Mouse (Mus musculus) midbrain, embryonic 15.5 days (tissue): ENCODE measurements around the gene Prc1. TPM values are rescaled to one million over a fixed set of nuclear protein-coding genes. Genes with fewer than 3 reads are reported as not detected.

Experiments
- ATAC-seq: fragments of 200-750 bp; cut with Nextera tagmentation; replicated peaks from 2 replicates; pipeline ENCODE4 v1.8.0; 2017; ENCODE audit warnings: moderate TSS enrichment
- H3K27ac ChIP-seq: fragments of 300-500 bp; sonication (generic); 2 replicates; pipeline ENCODE4 v1.5.1; 2015; ENCODE audit warnings: mild to moderate bottlenecking, inconsistent platforms
- H3K27me3 ChIP-seq: fragments of 300-500 bp; sonication (generic); replicated peaks from 2 replicates; pipeline ENCODE4 v1.6.1; 2015; ENCODE audit warnings: inconsistent platforms
- H3K36me3 ChIP-seq: fragments of 300-500 bp; sonication (generic); replicated peaks from 2 replicates; pipeline ENCODE4 v1.6.1; 2015; ENCODE audit warnings: inconsistent platforms
- H3K4me1 ChIP-seq: fragments of 300-500 bp; sonication (generic); 2 replicates; pipeline ENCODE4 v1.6.1; 2015; ENCODE audit warnings: inconsistent platforms
- H3K4me2 ChIP-seq: fragments of 300-500 bp; sonication (generic); 2 replicates; pipeline ENCODE4 v1.6.1; 2015; ENCODE audit warnings: inconsistent platforms, mild to moderate bottlenecking, moderate library complexity
- H3K4me3 ChIP-seq: fragments of 300-500 bp; sonication (generic); 2 replicates; pipeline ENCODE4 v1.5.1; 2015; ENCODE audit warnings: mild to moderate bottlenecking, inconsistent platforms
- H3K9ac ChIP-seq: fragments of 300-500 bp; sonication (generic); 2 replicates; pipeline ENCODE4 v1.6.1; 2015; ENCODE audit warnings: mild to moderate bottlenecking, inconsistent platforms
- H3K9me3 ChIP-seq: fragments of 300-500 bp; sonication (generic); 2 replicates; pipeline ENCODE4 v1.6.1; 2016; ENCODE audit warnings: inconsistent platforms
- WGBS: fragments of 180-500 bp; shearing (Covaris S2); methylation state at CpG from one replicate; pipeline ENCODE4 v1.1.7; 2015; ENCODE audit warnings: mixed read lengths; 5-methylcytosine and 5-hydroxymethylcytosine counted together
- polyA plus RNA-seq: library from polyadenylated mRNA; unstranded; fragments of >200 nt; fragmentation: Nextera tagmentation; extraction: Ambion mirVana; gene quantifications from 2 replicates; pipeline ENCODE4 v1.2.1, GENCODE M21; 2015

Prc1 gene
- polyA plus RNA-seq, 1 experiment from 2014 or later: 33.8 TPM

- 57% methylated on average over 7 of the region's 7 CpGs for WGBS
Measured at GRCm38 (mm10) chr7:80341793-80342192, 47.5 kb downstream of the Prc1 start.

GRCm38 (mm10) chr7:80342858-80343257, 48.6 kb downstream of the Prc1 start, which contains the start of gene Hddc3:
Gene Hddc3 (plus strand): TSS chr7:80343104.
- no peaks in the 10 kb centered on the region for H3K36me3 ChIP-seq
- H3K9me3 ChIP-seq: no peaks in the 10 kb centered on the region
- H3K4me3 ChIP-seq: peak within 1 kb of the TSS; percentile 55
- H3K4me1 ChIP-seq: peaks cover 46% of the 10 kb centered on the region
- 1% methylated on average over 25 of the region's 25 CpGs for WGBS
- peak within 1 kb of the TSS; percentile 82 for H3K27ac ChIP-seq
- H3K27me3 ChIP-seq: no peaks in the 10 kb centered on the region
- ATAC-seq: peak; percentile 41
- H3K9ac ChIP-seq: peak within 1 kb of the TSS; percentile 71
- H3K4me2 ChIP-seq: peak within 1 kb of the TSS; percentile 60

More at GRCm38 (mm10) chr7:80341793-80342192, 47.5 kb downstream of the Prc1 start:
- Histone ChIP-seq H3K4me2 (no peak overlapping the region), H3K4me1 (peaks cover 55% of the 10 kb centered on the region), H3K27ac (0 out of 2 replicates have a peak overlapping the region, but pooled peaks have one; percentile 10), H3K9me3 (no peaks in the 10 kb centered on the region), H3K27me3 (no peaks in the 10 kb centered on the region), H3K4me3 (no peak overlapping the region), H3K36me3 (peaks cover 6% of the 10 kb centered on the region), H3K9ac (no peak overlapping the region)
- no peak for ATAC-seq

- Histone ChIP-seq H3K36me3 (no peaks in the 10 kb centered on the region), H3K9ac (peak overlapping the region; percentile 71), H3K27me3 (no peaks in the 10 kb centered on the region), H3K4me1 (peaks cover 40% of the 10 kb centered on the region), H3K27ac (peak overlapping the region; percentile 82), H3K4me3 (peak overlapping the region; percentile 55), H3K4me2 (peak overlapping the region; percentile 60), H3K9me3 (no peaks in the 10 kb centered on the region)
- 25% methylated on average over 19 of the region's 19 CpGs for WGBS
- peak; percentile 12 for ATAC-seq
Measured at GRCm38 (mm10) chr7:80343270-80344018, 49.2 kb downstream of the Prc1 start.

GRCm38 (mm10) chr7:80346173-80346572, 51.9 kb downstream of the Prc1 start:
- H3K27ac ChIP-seq: no peak overlapping the region

GRCm38 (mm10) chr7:80346830-80347229, 52.6 kb downstream of the Prc1 start:
- 93% methylated on average over 5 of the region's 5 CpGs for WGBS
- peaks cover 17% of the 10 kb centered on the region for H3K4me1 ChIP-seq
- H3K4me2 ChIP-seq: no peak overlapping the region
- no peaks in the 10 kb centered on the region for H3K27me3 ChIP-seq
- H3K27ac ChIP-seq: no peak overlapping the region
- H3K36me3 ChIP-seq: peaks cover 13% of the 10 kb centered on the region
- ATAC-seq: no peak
- no peak overlapping the region for H3K9ac ChIP-seq
- no peaks in the 10 kb centered on the region for H3K9me3 ChIP-seq
- H3K4me3 ChIP-seq: no peak overlapping the region

More at GRCm38 (mm10) chr7:80346173-80346572, 51.9 kb downstream of the Prc1 start:
- ATAC-seq: no peak
- no peak overlapping the region for H3K9ac ChIP-seq
- peaks cover 13% of the 10 kb centered on the region for H3K36me3 ChIP-seq
- no peak overlapping the region for H3K4me2 ChIP-seq
- no peak overlapping the region for H3K4me3 ChIP-seq
- no peaks in the 10 kb centered on the region for H3K27me3 ChIP-seq
- H3K9me3 ChIP-seq: no peaks in the 10 kb centered on the region
- H3K4me1 ChIP-seq: peaks cover 23% of the 10 kb centered on the region
- 97% methylated on average over 9 of the region's 9 CpGs for WGBS

GRCm38 (mm10) chr7:80347670-80348586, 53.7 kb downstream of the Prc1 start:
- no peaks in the 10 kb centered on the region for H3K9me3 ChIP-seq
- H3K9ac ChIP-seq: no peak overlapping the region
- H3K4me3 ChIP-seq: no peak overlapping the region
- ATAC-seq: no peak
- peaks cover 22% of the 10 kb centered on the region for H3K36me3 ChIP-seq
- 73% methylated on average over 13 of the region's 13 CpGs for WGBS
- 0 out of 2 replicates have a peak overlapping the region, but pooled peaks have one; percentile 25 for H3K27ac ChIP-seq
- no peak overlapping the region for H3K4me2 ChIP-seq
- no peaks in the 10 kb centered on the region for H3K27me3 ChIP-seq
- H3K4me1 ChIP-seq: peaks cover 7% of the 10 kb centered on the region

- Histone ChIP-seq H3K9me3 (no peaks in the 10 kb centered on the region), H3K9ac (no peak overlapping the region), H3K4me2 (no peak overlapping the region), H3K4me3 (no peak overlapping the region), H3K36me3 (peaks cover 27% of the 10 kb centered on the region), H3K4me1 (no peaks in the 10 kb centered on the region), H3K27me3 (no peaks in the 10 kb centered on the region), H3K27ac (no peak overlapping the region)
- ATAC-seq: no peak
- WGBS: 82% methylated on average over 2 of the region's 2 CpGs
Measured at GRCm38 (mm10) chr7:80350808-80351207, 56.6 kb downstream of the Prc1 start.

- Histone ChIP-seq H3K27ac (no peak overlapping the region), H3K4me2 (no peak overlapping the region), H3K9ac (no peak overlapping the region), H3K4me1 (no peaks in the 10 kb centered on the region), H3K9me3 (no peaks in the 10 kb centered on the region), H3K27me3 (no peaks in the 10 kb centered on the region), H3K4me3 (no peak overlapping the region), H3K36me3 (peaks cover 35% of the 10 kb centered on the region)
- 94% methylated on average over 8 of the region's 8 CpGs for WGBS
- no peak for ATAC-seq
Measured at GRCm38 (mm10) chr7:80352920-80353319, 58.7 kb downstream of the Prc1 start.

- Histone ChIP-seq H3K27ac (no peak overlapping the region), H3K36me3 (peaks cover 43% of the 10 kb centered on the region), H3K4me2 (no peak overlapping the region), H3K9me3 (no peaks in the 10 kb centered on the region), H3K4me1 (no peaks in the 10 kb centered on the region), H3K4me3 (no peak overlapping the region), H3K9ac (no peak overlapping the region), H3K27me3 (no peaks in the 10 kb centered on the region)
- ATAC-seq: no peak
- 85% methylated on average over 13 of the region's 13 CpGs for WGBS
Measured at GRCm38 (mm10) chr7:80356351-80356750, 62.1 kb downstream of the Prc1 start.

- 18% methylated on average over 8 of the region's 8 CpGs for WGBS
- no peak overlapping the region for H3K9ac ChIP-seq
- peaks cover 48% of the 10 kb centered on the region for H3K36me3 ChIP-seq
- H3K4me3 ChIP-seq: no peak overlapping the region
- H3K9me3 ChIP-seq: no peaks in the 10 kb centered on the region
- H3K27ac ChIP-seq: no peak overlapping the region
- no peaks in the 10 kb centered on the region for H3K4me1 ChIP-seq
- ATAC-seq: no peak
- H3K27me3 ChIP-seq: no peaks in the 10 kb centered on the region
- no peak overlapping the region for H3K4me2 ChIP-seq
Measured at GRCm38 (mm10) chr7:80357156-80357555, 62.9 kb downstream of the Prc1 start.

- WGBS: 65% methylated on average over 4 of the region's 4 CpGs
- H3K36me3 ChIP-seq: peaks cover 44% of the 10 kb centered on the region
- no peak for ATAC-seq
- H3K4me1 ChIP-seq: no peaks in the 10 kb centered on the region
- H3K9ac ChIP-seq: no peak overlapping the region
- no peaks in the 10 kb centered on the region for H3K9me3 ChIP-seq
- no peak overlapping the region for H3K4me3 ChIP-seq
- H3K27me3 ChIP-seq: no peaks in the 10 kb centered on the region
- no peak overlapping the region for H3K4me2 ChIP-seq
- no peak overlapping the region for H3K27ac ChIP-seq
Measured at GRCm38 (mm10) chr7:80358039-80358438, 63.8 kb downstream of the Prc1 start.

- WGBS: 76% methylated on average over 3 of the region's 3 CpGs
- no peaks in the 10 kb centered on the region for H3K4me1 ChIP-seq
Measured at GRCm38 (mm10) chr7:80360435-80360834, 66.2 kb downstream of the Prc1 start.

More at GRCm38 (mm10) chr7:80360435-80360834, 66.2 kb downstream of the Prc1 start:
- Histone ChIP-seq H3K27me3 (no peaks in the 10 kb centered on the region), H3K9ac (no peak overlapping the region), H3K36me3 (peaks cover 57% of the 10 kb centered on the region), H3K4me3 (no peak overlapping the region), H3K27ac (no peak overlapping the region), H3K4me2 (no peak overlapping the region), H3K9me3 (no peaks in the 10 kb centered on the region)
- ATAC-seq: no peak
